ENCODE assay signal across 21 mouse cellular contexts in genomic region chr2:68885206-68885605, GRCm38 (mm10). TPM values are rescaled to one million over a fixed set of nuclear protein-coding genes. Genes with fewer than 3 reads are reported as not detected.
DNase-seq lines count a peak whose midpoint lies in the region; ATAC-seq and TF ChIP-seq lines count a peak whose summit lies in the region.
"Had no signal": no experiment of that assay in that cellular context is flagged by ENCODE, and none has a peak within 500 bp of the region (broad histone marks: within the 10 kb centered on the region; RNA-seq: fewer than 3 reads in every experiment).

No protein-coding gene starts in this region.

- no peaks in the 10 kb centered on the region for H3K27me3 ChIP-seq in embryonic facial prominence, embryonic 12.5 days
- H3K27me3 ChIP-seq in embryonic facial prominence, embryonic 10.5 days (replicated peaks; ENCODE audit: low read depth, poor library complexity, severe bottlenecking): no peaks in the 10 kb centered on the region
- no peaks in the 10 kb centered on the region for H3K27me3 ChIP-seq in lung, embryonic 14.5 days (ENCODE audit: insufficient read depth, low read length)
- H3K27me3 ChIP-seq in ES-Bruce4 (ENCODE audit: control insufficient read depth, insufficient read depth, low read length, poor library complexity, severe bottlenecking): no peaks in the 10 kb centered on the region
- no peaks in the 10 kb centered on the region for H3K27me3 ChIP-seq in liver, postnatal 0 days (ENCODE audit: insufficient read depth, low read length)
- H3K27me3 ChIP-seq: forebrain, embryonic 15.5 days; midbrain, embryonic 12.5 days; stomach, embryonic 15.5 days had no signal

- H3K4me1 ChIP-seq in embryonic facial prominence, embryonic 12.5 days: peaks cover 20% of the 10 kb centered on the region
- H3K4me1 ChIP-seq in embryonic facial prominence, embryonic 10.5 days: peaks cover 32% of the 10 kb centered on the region
- H3K4me1 ChIP-seq in lung, embryonic 14.5 days (ENCODE audit: insufficient read depth): peaks cover 25% of the 10 kb centered on the region
- peaks cover 6% of the 10 kb centered on the region for H3K4me1 ChIP-seq in ES-Bruce4 (ENCODE audit: control insufficient read depth, insufficient read depth, low read length)
- peaks cover 6% of the 10 kb centered on the region; the same call in 1 of the 2 replicates for H3K4me1 ChIP-seq in liver, postnatal 0 days (ENCODE audit: insufficient read depth)
- H3K4me1 ChIP-seq: midbrain, embryonic 12.5 days had no signal

- no peaks in the 10 kb centered on the region for H3K36me3 ChIP-seq in embryonic facial prominence, embryonic 12.5 days
- peaks cover 6% of the 10 kb centered on the region; the same call in 1 of the 2 replicates for H3K36me3 ChIP-seq in embryonic facial prominence, embryonic 10.5 days (replicated peaks)
- no peaks in the 10 kb centered on the region for H3K36me3 ChIP-seq in lung, embryonic 14.5 days (ENCODE audit: insufficient read depth)
- H3K36me3 ChIP-seq in ES-Bruce4 (ENCODE audit: control insufficient read depth, insufficient read depth, low read length, poor library complexity, severe bottlenecking): no peaks in the 10 kb centered on the region
- 0 out of 2 replicates have a peak, but pooled peaks cover 3% of the 10 kb centered on the region for H3K36me3 ChIP-seq in liver, postnatal 0 days (replicated peaks; ENCODE audit: insufficient read depth, low read length)
- H3K36me3 ChIP-seq: forebrain, embryonic 15.5 days; midbrain, embryonic 12.5 days; stomach, embryonic 15.5 days had no signal

- no peak for TF ChIP-seq CTCF in lung, embryonic 14.5 days (IDR thresholded peaks at IDR 0.05; ENCODE audit: low read depth)
- TF ChIP-seq CTCF in ES-Bruce4 (IDR thresholded peaks at IDR 0.05; ENCODE audit: low read depth, low read length): no peak
- TF ChIP-seq CTCF in liver, postnatal 0 days (IDR thresholded peaks at IDR 0.05; ENCODE audit: low read depth): no peak

- H3K9ac ChIP-seq in embryonic facial prominence, embryonic 12.5 days: no peak overlapping the region
- no peak overlapping the region for H3K9ac ChIP-seq in lung, embryonic 14.5 days
- H3K9ac ChIP-seq in ES-Bruce4 (ENCODE audit: low read depth, poor library complexity, severe bottlenecking): no peak overlapping the region
- no peak overlapping the region for H3K9ac ChIP-seq in liver, postnatal 0 days (replicated peaks)
- H3K9ac ChIP-seq: forebrain, embryonic 15.5 days; hindbrain, embryonic 14.5 days; midbrain, embryonic 12.5 days; stomach, embryonic 15.5 days had no signal

- H3K4me2 ChIP-seq in embryonic facial prominence, embryonic 12.5 days (replicated peaks): no peak overlapping the region
- H3K4me2 ChIP-seq in lung, embryonic 14.5 days: peak overlapping the region; percentile 18; the same call in 1 of the 2 replicates
- no peak overlapping the region for H3K4me2 ChIP-seq in liver, postnatal 0 days (ENCODE audit: low read depth, low read length)
- H3K4me2 ChIP-seq: forebrain, embryonic 15.5 days; hindbrain, embryonic 14.5 days; liver, embryonic 11.5 days; midbrain, embryonic 12.5 days; stomach, embryonic 15.5 days had no signal

- 83% methylated on average over 2 of the region's 2 CpGs for WGBS in embryonic facial prominence, embryonic 12.5 days
- 91% methylated on average over 2 of the region's 2 CpGs for WGBS in embryonic facial prominence, embryonic 10.5 days
- WGBS in lung, embryonic 14.5 days: 90% methylated on average over 2 of the region's 2 CpGs
- WGBS in liver, postnatal 0 days (ENCODE audit: insufficient replicate concordance): 87% methylated on average over 2 of the region's 2 CpGs

- TF ChIP-seq EP300 in ES-Bruce4 (IDR thresholded peaks at IDR 0.05; ENCODE audit: insufficient read depth, low read depth, low read length): no peak
- TF ChIP-seq EP300 in liver, postnatal 0 days (IDR thresholded peaks at IDR 0.05; ENCODE audit: low read depth): no peak

- H3K27ac ChIP-seq in embryonic facial prominence, embryonic 12.5 days: 0 out of 2 replicates have a peak overlapping the region, but pooled peaks have one; percentile 30
- H3K27ac ChIP-seq in embryonic facial prominence, embryonic 10.5 days (replicated peaks): no peak overlapping the region; the same call in 1 of the 2 replicates
- H3K27ac ChIP-seq in lung, embryonic 14.5 days (ENCODE audit: low read depth): peak overlapping the region; percentile 26
- peak overlapping the region; percentile 72 for H3K27ac ChIP-seq in ES-Bruce4 (ENCODE audit: insufficient read depth, low read length)
- no peak overlapping the region for H3K27ac ChIP-seq in liver, postnatal 0 days (ENCODE audit: low read depth)
- H3K27ac ChIP-seq: forebrain, embryonic 15.5 days; hindbrain, embryonic 14.5 days; midbrain, embryonic 12.5 days; stomach, embryonic 15.5 days had no signal

- no peaks in the 10 kb centered on the region for H3K9me3 ChIP-seq in embryonic facial prominence, embryonic 12.5 days
- H3K9me3 ChIP-seq in embryonic facial prominence, embryonic 10.5 days: no peaks in the 10 kb centered on the region
- no peaks in the 10 kb centered on the region for H3K9me3 ChIP-seq in lung, embryonic 14.5 days (ENCODE audit: low read depth, low read length)
- no peaks in the 10 kb centered on the region for H3K9me3 ChIP-seq in ES-Bruce4 (replicated peaks; ENCODE audit: control insufficient read depth, insufficient read depth, low read length, poor library complexity, severe bottlenecking)
- H3K9me3 ChIP-seq in liver, postnatal 0 days (ENCODE audit: low read length): no peaks in the 10 kb centered on the region
- H3K9me3 ChIP-seq: forebrain, embryonic 15.5 days; midbrain, embryonic 12.5 days; stomach, embryonic 15.5 days had no signal

- ATAC-seq in embryonic facial prominence, embryonic 12.5 days (ENCODE audit: insufficient number of reproducible peaks, insufficient read depth, low FRiP score, low TSS enrichment): no peak
- no peak for ATAC-seq in lung, embryonic 14.5 days (ENCODE audit: insufficient read depth)
- ATAC-seq in liver, postnatal 0 days: no peak
- ATAC-seq: CD4-positive, CD25-positive, alpha-beta regulatory T cell, adult 4 months; forebrain, embryonic 15.5 days; inflammation-experienced regulatory T-cells, adult 6 months had no signal

- no peak for DNase-seq in embryonic facial prominence, embryonic 10.5 days (ENCODE audit: low spot score)
- DNase-seq in lung, embryonic 14.5 days: no peak
- DNase-seq in lung, postnatal 14 days: no peak
- DNase-seq in neural tube, embryonic 10.5 days (ENCODE audit: extremely low spot score, low spot score): peak; percentile 10
- no peak for DNase-seq in frontal cortex, postnatal 10 days (ENCODE audit: low spot score in 2 of 2)
- DNase-seq in liver, postnatal 0 days: no peak
- DNase-seq: adrenal gland, postnatal 36 days; cerebellum, adult 9-10 months; kidney, adult 18-20 months; lung, adult 2 months; thymus, adult 18-20 months; thymus, postnatal 36 days had no signal

- no peak for TF ChIP-seq POLR2A in ES-Bruce4 (IDR thresholded peaks at IDR 0.05; ENCODE audit: insufficient read depth, low read length)

- H3K4me3 ChIP-seq in embryonic facial prominence, embryonic 12.5 days: no peak overlapping the region
- no peak overlapping the region for H3K4me3 ChIP-seq in embryonic facial prominence, embryonic 10.5 days
- no peak overlapping the region for H3K4me3 ChIP-seq in lung, embryonic 14.5 days (ENCODE audit: low read depth, low read length)
- no peak overlapping the region for H3K4me3 ChIP-seq in ES-Bruce4 (ENCODE audit: low read depth, low read length)
- no peak overlapping the region for H3K4me3 ChIP-seq in liver, postnatal 0 days (ENCODE audit: low read depth, low read length)
- H3K4me3 ChIP-seq: forebrain, embryonic 15.5 days; midbrain, embryonic 12.5 days; stomach, embryonic 15.5 days had no signal

RNA-seq across cellular contexts. Expression of gene Cers6, which starts 24.0 kb away (rescaled TPM):
- 31.4 and 32.5 TPM in 2 replicates for polyA plus RNA-seq in embryonic facial prominence, embryonic 12.5 days (2016; fragmentation: Nextera tagmentation; extraction: Ambion mirVana)
- 28.4 and 28.8 TPM in 2 replicates for polyA plus RNA-seq in embryonic facial prominence, embryonic 10.5 days (2016; fragmentation: Nextera tagmentation; extraction: Ambion mirVana)
- polyA plus RNA-seq in lung, embryonic 14.5 days (2014; fragmentation: Nextera tagmentation; extraction: Ambion mirVana): 26.2 and 26.8 TPM in 2 replicates
- 17.0 and 17.9 TPM in 2 replicates for polyA plus RNA-seq in ES-Bruce4 (2011; ENCODE audit: insufficient read depth, insufficient read length, low read depth, missing spikeins)
- polyA plus RNA-seq in liver, postnatal 0 days (2015; fragmentation: Nextera tagmentation; extraction: Ambion mirVana): 6.1 and 8.2 TPM in 2 replicates

Comparison
In these comparisons a context has a peak if more than half of its experiments do, and no peak if none do; other contexts are left out.
1. H3K27ac ChIP-seq: peak in embryonic facial prominence, embryonic 12.5 days (single experiment), lung, embryonic 14.5 days (single experiment) and ES-Bruce4 (single experiment); none in embryonic facial prominence, embryonic 10.5 days (single experiment) and liver, postnatal 0 days (single experiment).